Mouse (Mus musculus): ENCODE measurements around the gene Ppp2r5c.

DNA sequence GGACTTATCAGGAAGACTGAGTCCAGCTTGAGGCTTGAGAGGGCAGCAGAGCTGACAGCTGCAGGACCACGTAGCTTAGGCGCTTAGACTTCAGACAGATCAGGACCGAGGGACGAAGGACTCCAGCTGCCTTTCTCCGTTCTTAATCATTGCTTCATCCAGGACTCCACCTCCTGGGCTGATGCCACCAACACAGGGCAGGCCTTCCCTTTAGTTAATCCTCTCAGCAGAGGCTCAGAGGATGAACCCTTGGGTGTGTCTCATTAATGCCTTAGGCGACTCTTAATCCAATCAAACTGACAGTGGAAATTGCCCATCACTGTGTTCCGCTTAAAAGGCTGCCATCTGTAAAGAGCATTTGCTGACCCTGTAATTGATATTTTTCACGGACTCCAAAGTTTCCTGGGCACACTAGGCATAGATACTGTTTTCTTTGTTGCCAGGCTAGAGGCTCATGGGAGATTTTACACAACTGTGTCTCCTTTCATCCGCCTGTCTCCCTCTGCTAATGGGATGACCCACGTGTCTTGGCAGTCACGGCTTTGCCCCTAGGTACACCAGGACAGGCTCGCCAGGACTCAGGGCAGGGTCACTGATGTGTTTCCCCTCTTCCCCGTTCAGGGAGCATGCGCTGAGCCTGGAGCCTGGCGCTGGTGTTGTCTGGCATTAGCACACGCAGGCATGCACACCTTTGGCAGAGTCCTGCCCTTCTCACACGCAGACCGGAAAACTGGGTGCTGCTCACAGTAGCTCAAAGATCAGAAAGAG lies 110.1 kb downstream of the Ppp2r5c start:
- no peak for TF ChIP-seq CTCF (IDR thresholded peaks at IDR 0.05; ENCODE audit: control insufficient read depth, insufficient read depth, low read length)
- no peak for TF ChIP-seq POLR2A (IDR thresholded peaks at IDR 0.05; ENCODE audit: borderline replicate concordance, control insufficient read depth, low read depth, low read length)

Data from bone marrow, adult 2 months (tissue).